Mouse (Mus musculus) E14TG2a.4 (cell line): ENCODE measurements at regions not wholly inside any gene's neighbourhood (a gene's known extent, or its start where the extent isn't known, plus 50 kb on each side); places are given as distances from the start of the nearest gene placed in this dataset.

Source experiments
- CTCF ChIP-seq: conservative IDR thresholded peaks from 2 replicates; pipeline ENCODE4 v1.5.1; 2014; ENCODE audit warnings: low read length
- NANOG ChIP-seq: IDR thresholded peaks from 2 replicates; pipeline ENCODE4 v1.6.1; 2014; ENCODE audit warnings: borderline replicate concordance, low read length, mixed read lengths

DNA sequence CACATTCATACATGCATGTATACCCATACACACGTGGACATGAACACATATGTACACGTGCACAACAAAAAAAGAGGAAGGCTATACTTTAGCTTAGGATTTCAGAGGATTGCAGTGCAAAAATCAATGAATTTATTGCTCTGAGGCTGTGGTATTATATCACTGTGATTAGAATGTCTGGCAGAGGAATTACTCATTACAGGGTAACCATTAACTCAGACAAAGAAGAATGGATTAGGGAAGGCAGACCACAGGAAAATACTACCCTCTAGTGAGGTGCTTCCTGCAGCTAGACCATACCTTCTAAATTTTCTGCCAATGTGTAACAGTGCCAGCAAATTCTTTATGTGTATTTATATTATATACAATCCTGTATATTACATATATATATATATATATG, 1373.4 kb upstream of the Jmjd1c start:
- TF ChIP-seq CTCF (no peak), NANOG (no peak)
